Mouse (Mus musculus) lung, postnatal 25 days (tissue): ENCODE measurements around the gene Dnah2.

ENCODE experiments used
- DNase-seq: peaks from one replicate; pipeline ENCODE4 v3.0.0; 2022; ENCODE audit warnings: low spot score

Gene Dnah2

DNA sequence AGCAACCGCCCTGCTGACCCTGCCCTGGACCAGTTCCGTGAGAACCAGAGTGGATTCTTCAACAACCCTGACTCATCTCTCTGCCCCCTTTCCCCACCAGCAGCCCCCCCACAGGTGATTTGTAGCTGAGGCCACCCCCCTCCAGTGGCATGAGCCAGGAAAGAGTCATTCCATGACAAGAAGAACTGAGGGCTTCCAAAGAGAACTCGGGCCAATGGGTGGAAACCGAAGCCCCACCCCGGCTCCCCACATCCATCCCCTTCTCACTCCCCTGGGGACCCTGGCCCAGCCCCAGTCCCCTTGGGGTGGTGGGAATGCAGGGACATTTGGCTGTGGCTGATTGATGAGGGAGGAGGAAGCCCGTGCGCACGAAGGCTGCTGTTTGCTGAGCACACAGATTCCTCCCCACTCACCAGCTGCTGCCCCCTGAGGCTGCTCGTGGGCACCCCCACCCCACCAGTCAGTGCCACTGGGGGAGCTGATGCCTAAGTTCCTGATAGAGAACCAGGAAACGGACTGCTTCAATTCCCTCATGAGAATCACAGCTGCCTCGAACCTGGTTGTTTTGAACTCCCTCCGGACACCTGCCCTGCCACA lies at the start of gene Dnah2:
Gene Dnah2 (minus strand): TSS at position 51 of the 597 bp plus-strand sequence.
- DNase-seq, result no peak

DNA sequence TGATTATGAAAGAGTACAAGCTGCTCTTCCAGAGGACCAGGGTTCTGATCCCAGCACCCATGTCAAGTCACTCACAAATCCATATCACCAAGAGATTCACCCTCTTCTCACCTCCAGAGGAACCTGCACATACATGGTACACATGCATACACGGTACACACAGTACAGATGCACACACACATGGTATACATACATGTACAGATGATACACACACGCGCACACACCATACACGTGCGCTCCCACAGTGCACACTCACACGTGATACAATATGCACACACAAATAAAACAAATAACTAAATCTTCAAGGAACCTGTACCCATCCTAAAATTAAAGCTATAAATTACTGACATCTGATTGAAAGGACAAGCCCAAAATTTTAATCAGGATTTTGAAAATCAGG lies 45.9 kb upstream of the Dnah2 start:
- no peak for DNase-seq

DNA sequence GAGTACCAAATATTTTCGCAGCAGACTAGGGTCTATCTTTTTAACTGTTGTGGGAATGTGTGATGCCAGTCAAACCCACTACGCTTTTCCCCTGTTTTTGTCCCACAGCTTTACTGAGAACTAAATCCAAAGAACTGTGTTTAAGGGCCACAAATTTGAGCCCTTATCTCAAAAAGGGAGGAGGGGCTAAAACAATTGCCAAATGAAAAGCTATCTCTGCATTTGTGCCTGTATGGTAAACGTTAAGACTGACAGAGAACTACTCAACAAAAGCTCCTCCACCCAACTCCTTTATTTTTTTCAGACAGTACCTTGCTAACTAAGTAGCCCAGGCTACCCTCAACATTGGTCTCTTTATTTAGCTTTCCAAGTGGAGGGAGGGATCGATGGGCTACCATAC lies 43.9 kb upstream of the Dnah2 start:
- no peak for DNase-seq

DNA sequence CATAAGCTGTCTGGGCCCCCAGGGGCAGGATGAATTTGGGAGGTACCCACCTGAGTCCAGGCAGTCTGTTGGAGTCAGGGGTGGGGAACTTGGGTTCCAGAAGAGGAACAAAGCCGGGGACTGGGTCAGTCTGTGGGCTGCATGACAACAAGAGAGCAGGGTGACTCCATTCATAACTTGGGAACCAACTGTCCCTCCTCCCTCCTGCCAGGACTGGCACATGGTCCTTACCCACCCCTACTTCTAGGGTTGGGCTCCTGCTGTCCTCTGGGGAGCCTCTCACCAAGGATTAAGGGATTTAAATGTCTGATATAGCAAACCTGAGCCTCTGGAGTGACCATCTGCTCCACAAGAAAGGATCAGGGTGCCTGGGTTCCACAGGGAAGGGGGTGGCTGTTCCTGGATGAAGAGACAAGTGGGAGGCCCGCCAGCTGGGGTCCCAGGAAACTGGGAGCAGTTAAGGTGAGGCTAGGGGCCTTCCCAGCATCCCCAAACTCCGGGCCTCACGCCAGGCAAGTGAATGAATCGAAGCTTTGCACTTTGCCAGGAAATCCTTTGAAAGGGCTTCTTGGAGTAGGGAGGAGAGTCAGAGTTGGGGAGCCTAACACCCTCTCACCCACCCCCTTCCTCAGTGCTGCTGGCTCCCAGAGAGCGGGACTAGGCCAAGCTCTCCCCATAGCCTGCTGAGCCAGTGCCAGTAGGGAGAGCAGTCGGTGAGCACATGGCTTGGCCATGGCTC lies 43.2 kb upstream of the Dnah2 start:
- no peak for DNase-seq

DNA sequence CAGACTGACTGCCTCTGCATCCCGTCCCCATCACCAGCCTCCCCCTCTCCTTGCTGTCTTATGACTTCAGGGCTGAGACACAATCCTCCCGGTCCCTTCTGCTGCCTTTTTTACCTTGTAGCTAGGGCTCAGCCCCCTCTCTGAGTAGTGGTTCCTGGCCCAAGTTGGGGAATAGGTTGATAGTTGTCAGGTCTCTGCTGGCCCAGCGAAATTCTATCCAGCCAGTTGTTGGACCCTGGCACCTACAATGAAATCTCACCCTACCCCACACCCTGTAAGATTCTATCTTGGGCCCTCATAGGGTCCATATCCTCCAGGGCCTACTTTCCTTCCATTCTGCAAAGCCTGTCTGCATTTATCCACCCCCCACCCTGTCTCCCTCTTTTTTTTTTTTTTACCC lies 42.5 kb upstream of the Dnah2 start:
- no peak for DNase-seq

DNA sequence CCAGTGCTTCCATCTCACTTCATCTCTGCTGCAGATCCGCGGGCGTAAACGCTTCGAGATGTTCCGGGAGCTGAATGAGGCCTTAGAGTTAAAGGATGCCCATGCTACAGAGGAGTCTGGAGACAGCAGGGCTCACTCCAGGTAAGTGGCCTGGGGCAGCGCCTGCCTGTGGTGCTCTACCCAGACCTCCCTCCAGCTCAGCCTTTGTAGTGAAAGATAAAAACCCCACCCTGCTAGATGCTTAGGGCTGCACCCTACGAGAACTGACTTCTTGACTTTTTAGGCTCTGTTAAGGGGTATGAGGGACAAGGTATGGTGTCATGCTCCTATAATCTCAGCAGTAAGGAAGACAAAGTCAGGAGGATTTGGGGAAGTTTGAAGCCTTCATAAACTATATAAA lies 41.7 kb upstream of the Dnah2 start:
- DNase-seq, result no peak

DNA sequence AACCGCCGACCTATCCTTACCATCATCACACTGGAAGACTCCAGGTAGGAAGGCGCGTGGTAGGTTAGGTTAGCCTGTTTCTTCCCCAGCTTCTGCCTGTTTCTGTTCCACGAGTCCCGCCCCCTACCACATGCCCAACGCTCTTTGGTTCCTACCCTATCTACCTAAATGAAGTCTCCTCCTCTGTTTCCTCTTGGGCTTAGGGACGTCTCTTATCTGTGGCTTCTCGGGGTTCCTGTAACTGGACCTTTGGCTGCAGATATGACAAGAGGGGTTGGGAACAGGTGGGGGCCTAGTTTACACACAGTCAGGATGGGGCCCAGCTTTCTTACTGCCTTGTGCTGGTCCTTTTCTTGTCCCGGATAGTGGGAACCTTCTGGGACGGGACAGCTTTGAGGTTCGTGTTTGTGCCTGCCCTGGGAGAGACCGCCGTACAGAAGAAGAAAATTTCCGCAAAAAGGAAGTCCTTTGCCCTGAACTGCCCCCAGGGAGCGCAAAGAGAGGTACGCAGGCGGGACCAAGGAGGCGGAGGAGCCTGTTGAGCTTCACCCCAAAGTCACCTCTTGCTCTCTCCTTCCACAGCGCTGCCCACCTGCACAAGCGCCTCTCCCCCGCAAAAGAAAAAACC lies 40.4 kb upstream of the Dnah2 start:
- no peak for DNase-seq

DNA sequence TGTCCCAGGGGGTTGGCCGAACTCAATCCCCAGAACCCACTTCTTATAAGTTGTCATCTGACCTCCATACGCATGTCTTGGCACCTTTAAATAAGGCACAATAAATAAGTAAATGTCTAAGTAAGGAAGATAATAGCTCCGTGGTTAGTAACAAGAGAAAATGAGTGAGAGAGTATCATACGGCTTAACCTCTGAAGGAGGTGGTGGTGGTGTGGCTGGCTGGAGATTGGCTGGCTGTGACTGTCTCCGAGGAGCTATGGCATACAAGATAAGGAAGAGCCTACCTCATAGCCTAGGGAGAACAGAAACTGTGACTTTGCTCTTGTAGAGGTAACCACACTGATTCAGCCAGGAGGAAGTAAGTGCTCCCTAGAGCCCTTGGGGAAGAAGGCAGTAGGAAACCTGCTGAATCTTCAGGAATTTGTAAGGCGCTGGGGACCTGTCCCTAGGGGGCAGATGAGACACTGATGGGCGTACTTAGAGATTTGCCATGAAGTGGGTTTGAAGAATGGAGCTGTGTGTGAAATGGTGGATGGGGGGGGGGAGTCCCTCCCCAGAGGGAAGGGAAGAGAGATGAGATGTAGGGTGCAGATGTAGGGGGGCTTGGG lies 36.9 kb upstream of the Dnah2 start:
- no peak for DNase-seq

DNA sequence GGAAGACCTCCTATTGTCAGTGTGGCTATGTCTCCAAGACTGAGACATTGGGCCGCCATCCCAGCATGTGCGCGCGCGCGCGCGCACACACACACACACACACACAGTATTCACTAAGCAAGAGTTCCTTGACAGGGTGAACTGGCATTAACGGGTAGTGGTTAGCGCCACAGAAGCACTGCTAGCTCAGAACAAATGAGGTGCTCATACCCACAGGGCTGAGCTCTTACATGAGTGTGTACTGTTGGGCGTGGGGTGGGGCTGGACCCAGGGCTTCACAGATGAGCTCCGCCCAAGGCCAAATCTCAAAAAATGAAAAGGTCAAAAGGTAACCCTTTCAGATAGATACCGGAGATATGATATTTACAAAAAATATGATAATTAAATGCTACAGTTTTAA lies 36.0 kb upstream of the Dnah2 start:
- no peak for DNase-seq

DNA sequence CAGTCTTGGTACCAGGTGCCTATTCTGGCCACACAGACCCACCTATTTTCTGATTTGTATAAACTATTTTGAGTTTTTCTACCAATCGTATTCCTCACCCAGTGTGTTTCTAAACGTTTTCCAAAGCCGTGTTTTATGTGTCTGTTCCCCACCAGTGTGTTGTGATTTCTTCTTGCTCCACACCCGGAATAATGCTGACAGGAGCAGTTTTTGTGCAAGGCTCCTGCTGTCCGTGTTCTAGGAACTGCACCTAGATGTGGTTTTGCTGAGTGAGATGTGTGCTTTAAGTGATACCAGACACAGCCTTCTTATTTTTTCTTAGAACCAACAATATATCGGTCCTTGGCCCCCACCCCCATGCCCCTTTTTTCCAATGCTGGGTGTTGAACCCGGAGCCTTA lies 35.1 kb upstream of the Dnah2 start:
- no peak for DNase-seq

DNA sequence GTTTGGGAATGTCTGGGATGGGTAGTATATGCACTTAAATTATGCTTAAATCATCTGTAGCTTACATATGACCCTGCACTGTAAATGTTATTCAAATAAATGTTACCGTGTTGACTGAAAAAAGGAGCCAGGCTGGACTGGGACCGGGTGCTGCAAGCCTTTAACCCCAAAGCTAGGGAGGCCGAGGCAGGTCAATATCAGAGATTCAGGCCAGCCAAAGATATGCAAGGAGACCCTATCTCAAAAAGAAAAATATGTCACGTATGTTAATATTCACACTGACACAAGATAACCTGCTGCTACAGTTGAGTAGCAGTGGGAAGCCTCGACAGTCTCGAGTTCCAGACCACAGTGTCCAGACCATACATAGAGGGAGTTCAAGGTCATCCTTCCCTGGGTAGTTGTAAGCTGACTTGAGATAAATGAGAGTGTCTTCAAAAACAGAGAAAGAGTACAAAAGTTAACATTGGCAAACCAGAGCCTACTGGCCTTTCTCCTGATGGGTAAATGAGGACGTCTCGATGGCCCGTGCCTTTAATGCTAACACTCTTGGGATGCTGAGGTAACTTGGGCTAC lies 33.4 kb upstream of the Dnah2 start:
- DNase-seq, result no peak

DNA sequence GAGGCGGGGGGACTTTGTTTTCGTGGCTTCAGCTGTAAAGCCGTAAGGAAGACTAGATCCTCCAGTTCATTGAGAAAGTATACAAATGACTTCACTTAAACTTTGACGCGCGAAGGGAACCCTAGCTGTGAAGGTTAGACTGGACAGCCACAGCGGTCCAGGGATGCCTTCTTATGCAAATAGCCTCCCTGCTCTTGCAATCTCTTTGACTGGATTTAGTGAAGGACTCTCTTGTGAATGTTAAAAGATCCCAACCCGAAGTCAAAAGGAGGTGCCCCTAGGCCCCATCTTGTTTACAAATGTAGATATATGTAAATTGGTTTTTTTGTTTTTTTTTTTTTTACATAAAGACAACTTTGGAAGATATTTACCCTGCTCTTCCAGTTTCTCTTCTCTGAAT lies 32.9 kb upstream of the Dnah2 start:
- DNase-seq, result no peak

DNA sequence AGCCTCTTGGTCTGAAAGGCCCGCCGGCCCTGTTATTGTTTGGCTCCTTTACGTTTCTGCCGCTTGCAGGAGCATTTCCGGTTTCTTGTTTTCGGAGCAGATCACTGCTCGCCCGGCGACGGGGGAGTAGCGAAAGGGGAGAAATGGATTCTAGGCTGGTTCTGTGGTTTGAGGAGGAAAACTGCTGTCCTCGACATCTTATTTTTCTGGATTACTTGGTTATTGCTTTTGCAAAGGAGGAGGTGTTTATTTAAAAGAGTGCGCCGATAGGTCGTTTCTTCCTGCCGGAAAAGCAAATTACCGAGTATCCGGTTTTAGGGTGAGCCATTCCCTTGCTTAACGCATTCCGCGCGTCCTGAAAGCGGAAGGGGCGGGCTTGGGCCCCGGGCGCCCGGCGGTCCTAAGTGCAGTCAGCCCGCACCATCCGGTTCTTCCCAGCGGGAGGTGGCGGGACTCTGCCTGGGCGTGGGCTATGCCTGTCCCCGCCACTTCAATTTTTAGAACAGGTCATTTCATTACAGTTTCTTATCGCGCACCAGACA lies 32.3 kb upstream of the Dnah2 start:
- DNase-seq, result peak; percentile 95

DNA sequence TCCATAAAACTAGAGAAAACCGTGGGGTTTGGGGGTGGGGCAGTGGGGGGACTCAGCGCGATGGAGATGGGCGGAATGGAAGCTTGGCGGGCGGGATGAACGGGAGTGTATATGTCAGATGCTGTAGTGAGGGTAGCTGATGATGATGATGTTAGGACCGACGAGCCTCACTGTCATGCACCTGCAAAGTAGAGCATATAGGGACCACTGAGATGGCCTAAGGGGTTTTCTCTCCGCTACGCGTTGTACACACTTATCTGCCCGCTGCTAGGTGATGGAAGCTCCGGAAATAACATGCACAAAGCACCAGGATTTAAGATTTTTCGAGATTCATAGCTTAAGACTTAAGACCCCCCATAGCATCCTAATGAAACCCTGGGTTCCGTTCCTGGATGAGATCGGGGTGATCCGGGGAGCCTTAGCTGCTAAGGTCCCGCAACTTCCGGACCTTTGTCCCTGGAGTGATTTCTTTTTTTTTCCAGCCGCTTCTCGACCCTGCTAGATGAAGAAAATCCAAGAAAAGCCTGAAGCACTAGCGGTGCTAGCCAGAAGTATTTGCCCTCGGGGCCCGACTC lies 31.7 kb upstream of the Dnah2 start:
- no peak for DNase-seq

DNA sequence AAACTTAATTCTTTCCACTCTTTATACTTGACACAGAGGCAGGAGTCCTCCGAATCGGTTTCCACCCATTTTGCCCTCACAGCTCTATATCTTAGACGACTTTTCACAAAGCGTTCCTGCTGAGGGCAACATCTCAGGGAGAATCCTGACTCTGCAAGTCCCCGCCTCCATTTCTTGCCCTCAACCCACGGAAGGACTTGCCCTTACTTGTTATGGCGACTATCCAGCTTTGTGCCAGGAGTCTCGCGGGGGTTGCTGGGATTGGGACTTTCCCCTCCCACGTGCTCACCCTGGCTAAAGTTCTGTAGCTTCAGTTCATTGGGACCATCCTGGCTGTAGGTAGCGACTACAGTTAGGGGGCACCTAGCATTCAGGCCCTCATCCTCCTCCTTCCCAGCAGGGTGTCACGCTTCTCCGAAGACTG lies 31.2 kb upstream of the Dnah2 start, which contains the start of the genes Wrap53 and Trp53:
Gene Wrap53 (minus strand): TSS at position 165 of the 424 bp plus-strand sequence.
Gene Trp53 (plus strand): TSS at position 269 of the 424 bp plus-strand sequence.
- DNase-seq, result peak; percentile 95

DNA sequence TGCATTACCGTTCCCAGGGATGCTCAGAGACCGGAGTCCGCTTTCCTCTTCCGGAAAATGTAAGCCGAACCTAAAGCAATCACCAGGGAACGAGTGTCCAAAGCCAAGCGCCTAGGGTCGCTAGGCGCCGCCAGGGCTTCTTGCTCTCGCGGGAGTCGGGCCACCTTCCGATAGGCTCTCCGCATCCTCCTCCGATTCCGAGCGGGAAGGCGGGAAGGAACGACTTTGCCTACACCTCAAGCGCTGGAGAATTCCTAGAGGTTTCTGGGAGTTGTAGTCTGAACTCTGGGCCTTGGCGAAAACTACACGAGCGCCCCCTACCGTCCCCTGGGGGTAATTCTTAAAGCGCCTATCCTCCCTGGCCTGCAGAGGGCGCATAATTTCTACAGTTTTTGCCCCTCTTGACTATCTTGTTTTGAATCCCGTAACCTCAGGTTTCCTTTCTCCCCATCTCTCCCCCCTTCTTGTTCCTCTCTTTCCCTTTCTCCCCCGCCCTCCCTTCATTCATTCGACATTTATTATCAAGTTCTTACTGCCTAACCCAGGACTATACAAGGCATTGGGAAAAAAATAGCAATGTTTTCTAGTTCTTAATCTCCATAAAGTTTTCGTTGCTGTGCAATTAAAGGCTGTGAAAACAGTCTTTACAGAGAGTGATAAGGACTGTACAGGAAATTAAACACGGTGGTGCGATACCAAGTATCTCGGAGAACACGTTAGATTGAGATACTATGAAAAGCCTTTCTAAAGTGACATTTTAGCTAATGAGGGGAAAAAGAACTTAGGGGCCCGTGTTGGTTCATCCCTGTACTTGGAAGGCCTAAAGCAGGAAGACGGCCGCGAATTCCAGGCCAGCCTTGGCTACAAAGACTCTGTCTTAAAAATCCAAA lies 30.5 kb upstream of the Dnah2 start:
- peak; percentile 97 for DNase-seq

DNA sequence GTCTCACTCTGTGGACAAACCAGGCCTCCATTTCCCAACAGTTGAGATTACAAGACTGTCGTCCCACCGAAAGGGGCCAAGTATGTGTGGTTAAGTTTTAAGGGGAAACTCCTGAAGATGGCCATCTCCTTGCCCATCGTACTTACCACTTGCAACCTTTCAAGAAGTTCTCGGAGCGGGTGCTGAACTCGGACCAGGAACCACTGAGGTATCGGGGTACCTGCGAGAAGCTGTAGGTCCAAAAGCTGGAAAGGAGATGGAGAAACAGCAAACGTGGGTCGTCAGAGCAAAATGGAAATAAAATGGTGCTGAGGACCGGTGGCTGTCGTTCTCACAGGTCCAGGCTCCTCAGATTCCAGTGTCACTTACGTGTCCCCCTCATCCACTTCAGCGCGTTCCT lies 29.4 kb upstream of the Dnah2 start:
- DNase-seq, result no peak

DNA sequence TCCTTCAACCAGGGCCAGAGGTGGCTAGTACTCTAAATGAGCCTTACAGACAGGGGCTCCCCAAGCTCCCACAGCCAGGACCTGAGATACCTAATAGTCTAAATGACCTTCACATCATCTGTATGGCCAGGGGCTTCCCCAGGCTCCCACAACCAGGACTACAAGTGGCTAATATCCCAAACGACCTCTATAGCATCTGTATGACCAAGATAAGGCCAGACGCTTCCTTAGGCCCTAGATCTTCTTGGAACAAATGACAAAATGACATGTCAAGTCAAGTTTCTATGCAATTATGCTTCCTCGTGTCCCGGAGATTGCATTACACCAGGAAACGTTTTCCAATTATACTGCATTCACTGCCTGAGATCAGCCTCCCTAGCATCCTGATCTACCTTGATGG lies 27.4 kb upstream of the Dnah2 start:
- DNase-seq, result no peak

DNA sequence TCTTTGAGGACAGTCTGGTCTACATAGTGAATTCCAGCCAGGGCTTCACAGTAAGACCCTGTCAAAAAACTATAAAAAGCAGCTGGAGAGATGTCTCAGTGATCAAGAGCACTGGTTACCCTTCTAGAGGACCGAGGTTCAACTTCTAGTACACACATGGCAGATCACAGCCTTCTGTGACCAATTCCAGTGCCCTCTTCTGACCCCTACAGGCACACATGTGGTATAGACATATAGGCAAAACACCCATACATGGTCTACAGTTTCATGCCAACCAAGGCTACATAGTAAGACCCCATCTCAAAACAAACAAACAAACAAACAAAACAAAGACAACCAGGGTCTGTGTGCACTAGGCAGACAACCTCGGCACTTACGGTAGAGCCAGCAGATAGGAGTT lies 26.3 kb upstream of the Dnah2 start:
- peak; percentile 8 for DNase-seq

DNA sequence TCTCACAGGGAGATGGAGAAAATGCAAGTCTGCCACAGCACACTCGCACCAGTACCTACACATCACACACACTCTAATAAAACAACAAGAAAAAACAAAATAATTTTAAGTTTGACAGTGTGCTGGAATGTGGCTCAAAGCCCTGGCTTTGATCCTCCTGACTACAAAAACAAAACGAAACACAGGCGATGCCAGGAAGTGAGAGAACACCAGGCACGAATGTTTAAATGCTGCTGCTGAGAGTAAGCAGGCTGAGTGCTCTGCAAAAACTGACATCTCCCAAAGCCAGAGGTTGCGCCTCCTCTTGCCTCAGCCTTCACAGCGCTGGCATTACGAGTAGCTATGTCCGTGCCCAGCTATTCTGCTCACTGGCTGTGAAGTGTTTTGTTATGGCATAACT lies 16.2 kb upstream of the Dnah2 start:
- peak; percentile 9 for DNase-seq

DNA sequence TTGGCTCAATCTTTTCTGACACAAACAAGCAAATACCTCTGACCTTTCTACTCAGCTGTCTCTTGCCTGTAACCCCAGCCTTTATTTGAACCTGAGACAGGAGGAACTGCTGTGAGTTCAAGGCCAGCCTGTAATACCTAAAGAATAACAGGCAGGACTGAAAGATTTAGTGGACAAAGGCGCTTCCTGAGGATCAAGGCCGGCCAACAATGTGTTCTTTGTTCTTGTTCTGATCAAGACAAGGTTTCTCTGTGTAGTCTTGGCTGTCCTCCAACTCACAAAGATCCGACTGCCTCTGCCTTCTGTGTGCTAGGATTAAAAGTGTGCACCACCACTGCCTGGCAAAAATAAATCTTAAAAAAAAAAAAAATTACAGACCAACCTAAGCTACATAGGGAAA lies 15.5 kb upstream of the Dnah2 start:
- no peak for DNase-seq
